Mouse (Mus musculus) olfactory bulb, adult 2 months (tissue): Measurements from ENCODE around the gene Cdc34b. TPM values are rescaled to one million over a fixed set of nuclear protein-coding genes. Genes with fewer than 3 reads are reported as not detected.

ENCODE experiments used
- H3K27ac ChIP-seq: fragments of 200-500 bp; 2 replicates; pipeline ENCODE4 v1.5.1; 2012; ENCODE audit warnings: low read depth, low read length; ENCODE audit not compliant: insufficient read depth
- H3K4me1 ChIP-seq: fragments of 200-500 bp; 2 replicates; pipeline ENCODE4 v1.6.1; 2012; ENCODE audit warnings: low read length; ENCODE audit not compliant: control insufficient read depth, insufficient read depth
- H3K4me3 ChIP-seq: fragments of 200-500 bp; 2 replicates; pipeline ENCODE4 v1.5.1; 2012; ENCODE audit warnings: mild to moderate bottlenecking, low read depth, low read length, moderate library complexity; ENCODE audit not compliant: insufficient read depth
- CTCF ChIP-seq: fragments of 200-500 bp; IDR thresholded peaks from 2 replicates; pipeline ENCODE4 v1.5.1; 2012; ENCODE audit warnings: low read depth, mild to moderate bottlenecking, low read length, moderate library complexity; ENCODE audit not compliant: insufficient read depth
- POLR2A ChIP-seq: fragments of 200-500 bp; IDR thresholded peaks from 2 replicates; pipeline ENCODE4 v1.6.1; 2012; ENCODE audit warnings: mild to moderate bottlenecking, low read depth, low read length, moderate library complexity; ENCODE audit not compliant: insufficient read depth
- WGBS: fragments of 180-500 bp; shearing (Covaris S2); methylation state at CpG from one replicate; pipeline ENCODE4 v1.1.7; 2018; 5-methylcytosine and 5-hydroxymethylcytosine counted together
- polyA plus RNA-seq: library from polyadenylated mRNA; stranded (reverse); fragments of >200 nt; gene quantifications from 2 replicates; pipeline ENCODE4 v1.2.4, GENCODE M21; 2012; ENCODE audit warnings: low replicate concordance; ENCODE audit not compliant: missing spikeins, insufficient read depth, insufficient read length

Cdc34b gene
- polyA plus RNA-seq, 1 experiment: not detected

DNA sequence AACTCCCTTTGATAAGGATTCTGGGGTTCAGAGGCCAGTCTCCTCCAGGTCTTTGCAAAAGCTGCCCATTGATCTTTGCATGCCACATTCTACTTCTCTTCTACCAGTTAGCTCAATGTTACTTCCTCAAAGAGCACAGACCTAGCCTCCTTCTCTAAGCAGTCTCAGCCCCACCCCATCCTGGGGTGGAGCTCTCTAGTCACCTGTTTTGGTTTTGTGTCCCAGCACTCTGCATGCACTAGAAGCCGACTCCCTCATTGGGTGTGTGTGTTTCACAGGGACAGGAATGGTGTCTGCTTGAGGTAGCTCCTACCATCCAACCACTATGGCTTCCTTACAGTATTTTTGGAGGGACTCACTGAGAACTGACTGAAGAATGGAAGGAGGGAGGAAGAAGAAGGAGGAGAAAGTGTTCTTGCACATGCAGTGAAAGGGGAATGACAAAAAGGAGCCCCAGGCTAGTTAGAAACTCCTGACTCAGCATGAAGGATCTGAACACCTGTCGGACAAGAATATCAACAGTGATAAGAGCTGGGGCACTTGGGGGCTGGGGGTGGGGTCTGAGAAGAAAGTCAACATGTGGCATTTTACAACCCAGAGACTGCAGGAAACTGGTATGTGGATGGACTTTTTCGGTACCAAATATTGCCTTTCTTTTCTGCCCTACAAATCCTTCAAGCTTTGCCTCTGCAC lies 30.9 kb downstream of the Cdc34b start:
- WGBS: 88% methylated on average over 3 of the region's 3 CpGs
- Histone ChIP-seq H3K27ac (no peak overlapping the region), H3K4me3 (no peak overlapping the region), H3K4me1 (no peaks in the 10 kb centered on the region)
- TF ChIP-seq POLR2A (no peak), CTCF (no peak)

DNA sequence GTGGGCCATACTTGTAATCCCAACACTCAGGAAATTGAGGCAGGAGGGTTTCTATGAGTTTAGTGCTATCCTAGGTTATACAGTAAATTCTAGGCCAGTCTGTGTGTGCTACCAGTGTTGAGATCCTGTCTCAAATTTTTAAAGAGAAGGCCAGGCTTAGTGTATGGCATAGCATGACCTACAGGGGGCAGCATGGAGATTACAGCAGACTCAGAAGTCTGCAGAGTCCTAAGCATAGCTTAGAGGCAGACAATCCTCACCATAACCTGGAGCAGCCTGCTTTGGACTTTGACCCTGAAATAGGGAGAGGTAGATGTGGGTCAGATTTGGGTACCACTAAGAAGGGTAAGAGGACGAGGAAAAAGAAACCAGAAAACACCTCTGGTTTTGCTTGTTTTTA lies 32.3 kb downstream of the Cdc34b start:
- no peak overlapping the region for H3K27ac ChIP-seq
- WGBS: 91% methylated on average over 1 of the region's 1 CpGs
- no peak overlapping the region for H3K4me3 ChIP-seq
- no peaks in the 10 kb centered on the region for H3K4me1 ChIP-seq
- TF ChIP-seq CTCF (no peak), POLR2A (no peak)

DNA sequence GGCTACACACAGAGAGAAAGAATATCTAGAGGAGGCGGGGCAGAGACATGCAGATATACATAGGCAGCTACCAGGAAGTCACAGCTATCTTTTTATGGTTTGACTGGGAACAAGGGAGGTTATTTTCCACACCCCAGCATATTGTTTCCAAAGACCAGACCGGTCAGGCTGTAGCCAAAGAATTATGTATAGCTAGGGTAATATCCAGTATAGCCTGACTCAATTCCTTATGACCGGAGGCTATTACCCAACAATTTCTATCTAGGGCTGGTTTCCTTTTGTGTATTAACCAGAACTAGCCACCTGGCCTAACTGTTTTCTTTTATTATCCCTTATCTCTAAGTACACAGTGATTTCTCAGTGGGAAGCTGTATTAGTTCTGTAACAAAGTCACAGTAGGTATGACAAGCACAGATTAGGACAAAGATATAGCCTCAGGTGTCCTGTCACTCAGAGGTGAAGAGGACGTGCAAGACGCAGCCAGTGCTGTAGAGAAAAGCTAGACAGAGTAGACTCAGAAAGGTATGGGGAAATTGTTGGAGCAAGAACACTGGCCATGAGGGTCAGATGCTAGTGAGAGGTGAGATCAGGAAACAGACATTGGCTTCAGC lies 33.4 kb downstream of the Cdc34b start:
- 93% methylated on average over 5 of the region's 5 CpGs for WGBS
- H3K4me3 ChIP-seq: no peak overlapping the region
- TF ChIP-seq POLR2A: no peak
- TF ChIP-seq CTCF: no peak
- H3K27ac ChIP-seq: no peak overlapping the region
- no peaks in the 10 kb centered on the region for H3K4me1 ChIP-seq

DNA sequence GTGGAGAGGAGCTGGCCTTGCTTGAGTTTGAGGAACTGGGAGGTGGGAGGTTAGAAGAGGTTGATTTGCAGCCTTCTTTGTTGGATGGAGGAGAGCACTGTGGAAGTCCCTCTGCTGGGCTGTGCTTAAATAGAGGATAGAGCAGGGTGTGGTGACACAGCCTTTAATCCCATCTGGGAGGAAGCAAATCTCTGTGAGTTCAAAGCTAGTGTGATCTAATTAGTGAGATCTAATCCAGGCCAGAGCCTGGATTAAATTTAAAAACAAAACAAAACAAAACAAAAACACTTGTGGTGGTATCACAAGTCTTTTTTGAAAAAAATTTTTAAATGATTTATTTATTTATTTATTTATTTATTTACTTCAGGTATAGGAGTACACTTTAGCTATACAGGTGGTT lies 41.0 kb downstream of the Cdc34b start, which contains the start of gene Tmem92:
Tmem92 (minus strand) TSS at position 101 of the 400 bp plus-strand sequence.
- no peak within 1 kb of the TSS for H3K27ac ChIP-seq
- no peak within 1 kb of the TSS for H3K4me3 ChIP-seq
- no peak for TF ChIP-seq CTCF
- no peak for TF ChIP-seq POLR2A
- no peaks in the 10 kb centered on the region for H3K4me1 ChIP-seq

DNA sequence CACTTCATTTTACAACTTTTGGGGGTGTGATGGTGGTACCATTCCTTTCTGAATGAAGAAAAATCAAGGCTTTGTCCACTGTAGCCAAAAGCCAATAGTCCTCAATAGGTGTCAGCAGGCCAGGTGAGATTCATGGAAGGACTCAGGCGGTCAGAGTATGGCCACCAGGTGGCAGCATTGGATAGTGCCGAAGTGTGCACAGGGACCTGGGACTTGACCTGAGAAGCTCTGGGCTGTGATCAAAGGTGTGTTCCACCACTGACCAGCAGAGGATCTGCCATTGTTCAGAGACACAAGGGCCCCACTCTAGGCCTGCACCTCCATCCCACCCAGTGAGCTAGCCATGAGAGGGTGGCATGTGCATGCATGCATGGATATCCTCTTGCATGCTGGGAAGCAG lies 43.7 kb downstream of the Cdc34b start:
- Histone ChIP-seq H3K4me3 (no peak overlapping the region), H3K27ac (no peak overlapping the region), H3K4me1 (no peaks in the 10 kb centered on the region)
- 19% methylated on average over 2 of the region's 2 CpGs for WGBS
- TF ChIP-seq CTCF (0 out of 2 replicates have a peak, but pooled peaks have one; percentile 19), POLR2A (no peak)

DNA sequence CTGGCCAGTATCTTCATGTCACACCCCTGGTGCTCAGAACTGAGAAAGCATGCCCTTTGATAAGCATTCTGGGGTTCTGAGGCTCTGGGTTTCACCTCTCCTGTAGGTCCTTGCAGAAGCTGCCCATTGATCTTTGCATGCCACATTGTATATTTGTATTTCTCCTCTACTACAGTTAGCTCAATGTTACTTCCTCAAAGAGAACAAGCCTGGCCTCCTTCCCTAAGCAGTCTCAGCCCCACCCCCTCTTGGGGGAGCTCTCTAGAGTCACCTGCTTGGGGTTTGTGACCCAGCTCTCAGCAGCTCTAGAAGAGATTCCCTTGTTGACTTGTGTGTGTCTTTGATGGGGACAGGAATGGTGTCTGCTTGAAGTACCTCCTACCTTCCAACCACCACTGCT lies 50.1 kb downstream of the Cdc34b start:
- TF ChIP-seq POLR2A (no peak), CTCF (no peak)
- Histone ChIP-seq H3K4me1 (no peaks in the 10 kb centered on the region), H3K4me3 (no peak overlapping the region), H3K27ac (no peak overlapping the region)

Other genes with a start within 250 kb of the Cdc34b start
- gene Epn3, start 241.8 kb upstream of the Cdc34b start, polyA plus RNA-seq: not detected in 2 replicates
- not detected in 2 replicates for gene Mycbpap, start 220.0 kb upstream of the Cdc34b start, polyA plus RNA-seq
- not detected in 2 replicates for gene Rsad1, start 192.5 kb upstream of the Cdc34b start, polyA plus RNA-seq
- gene Chad, start 176.7 kb upstream of the Cdc34b start, polyA plus RNA-seq: not detected in 2 replicates
- gene Acsf2, start 139.9 kb upstream of the Cdc34b start, polyA plus RNA-seq: not detected in 2 replicates
- gene Lrrc59, start 112.0 kb upstream of the Cdc34b start, polyA plus RNA-seq: not detected in 2 replicates
- gene Mrpl27, start 88.0 kb upstream of the Cdc34b start, polyA plus RNA-seq: not detected in 2 replicates
- gene Eme1, start 87.8 kb upstream of the Cdc34b start, polyA plus RNA-seq: not detected in 2 replicates
- not detected in 2 replicates for gene Xylt2, start 64.3 kb upstream of the Cdc34b start, polyA plus RNA-seq
- gene Gm11541, start 37.3 kb upstream of the Cdc34b start, polyA plus RNA-seq: not detected in 2 replicates
- not detected in 2 replicates for gene Tmem92, start 40.9 kb downstream of the Cdc34b start, polyA plus RNA-seq
- gene Col1a1, start 194.4 kb downstream of the Cdc34b start, polyA plus RNA-seq: not detected in 2 replicates
- not detected in 2 replicates for gene Hils1, start 225.8 kb downstream of the Cdc34b start, polyA plus RNA-seq
- not detected in 2 replicates for gene Sgca, start 234.5 kb downstream of the Cdc34b start, polyA plus RNA-seq
- gene Ppp1r9b, start 249.3 kb downstream of the Cdc34b start, polyA plus RNA-seq: 129 TPM in 1 of 2 replicates, not detected in the other